Mouse (Mus musculus) megakaryocyte, embryonic 14.5 days (primary cell): Measurements from ENCODE around the gene Hmox1. TPM values are rescaled to one million over a fixed set of nuclear protein-coding genes. Genes with fewer than 3 reads are reported as not detected.

Experiments
- H3K27me3 ChIP-seq: replicated peaks from 2 replicates; pipeline ENCODE3; 2012; ENCODE audit warnings: inconsistent platforms
- H3K36me3 ChIP-seq: replicated peaks from 2 replicates; pipeline ENCODE3; 2012; ENCODE audit warnings: low read length, inconsistent platforms, mixed read lengths
- H3K4me1 ChIP-seq: 2 replicates; pipeline ENCODE4 v1.6.1; 2012; ENCODE audit warnings: inconsistent platforms
- H3K4me3 ChIP-seq: replicated peaks from 2 replicates; pipeline ENCODE3; 2012; ENCODE audit warnings: moderate library complexity, mild to moderate bottlenecking, inconsistent platforms
- H3K9me3 ChIP-seq: 2 replicates; pipeline ENCODE4 v1.6.1; 2012; ENCODE audit warnings: inconsistent platforms
- FLI1 ChIP-seq: IDR thresholded peaks from 2 replicates; pipeline ENCODE4 v1.6.1; 2012; ENCODE audit warnings: low read length, inconsistent platforms, mixed read lengths
- GATA1 ChIP-seq: IDR thresholded peaks from 3 replicates; pipeline ENCODE4 v1.6.1; 2012; ENCODE audit warnings: mixed read lengths, low read length, inconsistent platforms, borderline replicate concordance
- polyA plus RNA-seq: library from polyadenylated mRNA; stranded (reverse); fragments of >175 nt; gene quantifications from 2 replicates; pipeline ENCODE4 v1.2.3, GENCODE M21; 2012; ENCODE audit warnings: low replicate concordance; ENCODE audit not compliant: insufficient read depth

Hmox1 gene
- polyA plus RNA-seq, 1 experiment: 46.0 TPM

GRCm38 (mm10) chr8:75087127-75087526, 6.3 kb upstream of the Hmox1 start:
- H3K4me1 ChIP-seq: peaks cover 85% of the 10 kb centered on the region
- TF ChIP-seq GATA1 (no peak), FLI1 (no peak)
- H3K36me3 ChIP-seq: no peaks in the 10 kb centered on the region
- peaks cover 18% of the 10 kb centered on the region for H3K27me3 ChIP-seq
- peaks cover 2% of the 10 kb centered on the region; the same call in 1 of the 2 replicates for H3K9me3 ChIP-seq
- no peak overlapping the region for H3K4me3 ChIP-seq

GRCm38 (mm10) chr8:75088989-75089881, 4.2 kb upstream of the Hmox1 start:
- H3K36me3 ChIP-seq: no peaks in the 10 kb centered on the region
- TF ChIP-seq FLI1: no peak
- no peak for TF ChIP-seq GATA1
- H3K27me3 ChIP-seq: peaks cover 21% of the 10 kb centered on the region
- H3K4me3 ChIP-seq: peak overlapping the region; percentile 87
- peaks cover 2% of the 10 kb centered on the region; the same call in 1 of the 2 replicates for H3K9me3 ChIP-seq
- peaks cover 78% of the 10 kb centered on the region for H3K4me1 ChIP-seq

GRCm38 (mm10) chr8:75090781-75091365, 2.5 kb upstream of the Hmox1 start:
- Histone ChIP-seq H3K27me3 (peaks cover 21% of the 10 kb centered on the region), H3K9me3 (peaks cover 2% of the 10 kb centered on the region; the same call in 1 of the 2 replicates), H3K4me3 (no peak overlapping the region), H3K36me3 (peaks cover 5% of the 10 kb centered on the region), H3K4me1 (peaks cover 76% of the 10 kb centered on the region)
- TF ChIP-seq GATA1: no peak
- TF ChIP-seq FLI1: no peak

GRCm38 (mm10) chr8:75102956-75103355, 9.5 kb downstream of the Hmox1 start:
- peaks cover 36% of the 10 kb centered on the region for H3K36me3 ChIP-seq
- no peak overlapping the region for H3K4me3 ChIP-seq
- H3K9me3 ChIP-seq: no peaks in the 10 kb centered on the region
- peaks cover 6% of the 10 kb centered on the region for H3K27me3 ChIP-seq
- peaks cover 11% of the 10 kb centered on the region for H3K4me1 ChIP-seq
- no peak for TF ChIP-seq FLI1
- TF ChIP-seq GATA1: no peak

GRCm38 (mm10) chr8:75103376-75103878, 10.0 kb downstream of the Hmox1 start:
- peaks cover 11% of the 10 kb centered on the region for H3K4me1 ChIP-seq
- no peak overlapping the region for H3K4me3 ChIP-seq
- no peaks in the 10 kb centered on the region for H3K9me3 ChIP-seq
- peaks cover 31% of the 10 kb centered on the region for H3K36me3 ChIP-seq
- H3K27me3 ChIP-seq: peaks cover 6% of the 10 kb centered on the region
- TF ChIP-seq FLI1 (no peak), GATA1 (no peak)

GRCm38 (mm10) chr8:75108527-75109235, 15.3 kb downstream of the Hmox1 start:
- peaks cover 6% of the 10 kb centered on the region for H3K27me3 ChIP-seq
- TF ChIP-seq GATA1: no peak
- TF ChIP-seq FLI1: no peak
- peaks cover 36% of the 10 kb centered on the region for H3K4me1 ChIP-seq
- H3K4me3 ChIP-seq: peak overlapping the region; percentile 95
- H3K36me3 ChIP-seq: peaks cover 27% of the 10 kb centered on the region
- no peaks in the 10 kb centered on the region for H3K9me3 ChIP-seq

- Histone ChIP-seq H3K27me3 (peaks cover 6% of the 10 kb centered on the region), H3K4me1 (peaks cover 40% of the 10 kb centered on the region), H3K36me3 (peaks cover 34% of the 10 kb centered on the region), H3K4me3 (peak within 1 kb of the TSS; percentile 95), H3K9me3 (no peaks in the 10 kb centered on the region)
- TF ChIP-seq GATA1: no peak
- TF ChIP-seq FLI1: peak; percentile 88; the same call in 1 of the 2 replicates
Measured at GRCm38 (mm10) chr8:75109236-75109967, 16.0 kb downstream of the Hmox1 start, which contains the start of gene Mcm5. Gene Mcm5 (plus strand): TSS chr8:75109569.

- Histone ChIP-seq H3K9me3 (no peaks in the 10 kb centered on the region), H3K36me3 (peaks cover 41% of the 10 kb centered on the region)
Measured at GRCm38 (mm10) chr8:75110093-75110492, 16.7 kb downstream of the Hmox1 start.

GRCm38 (mm10) chr8:75118505-75118904, 25.1 kb downstream of the Hmox1 start:
- no peaks in the 10 kb centered on the region for H3K9me3 ChIP-seq
- H3K36me3 ChIP-seq: peaks cover 96% of the 10 kb centered on the region
- H3K27me3 ChIP-seq: no peaks in the 10 kb centered on the region
- no peak overlapping the region for H3K4me3 ChIP-seq
- TF ChIP-seq GATA1 (no peak), FLI1 (no peak)
- H3K4me1 ChIP-seq: peaks cover 19% of the 10 kb centered on the region; the same call in 1 of the 2 replicates

More at GRCm38 (mm10) chr8:75110093-75110492, 16.7 kb downstream of the Hmox1 start:
- peaks cover 40% of the 10 kb centered on the region for H3K4me1 ChIP-seq
- H3K27me3 ChIP-seq: peaks cover 5% of the 10 kb centered on the region
- H3K4me3 ChIP-seq: peak overlapping the region; percentile 95
- TF ChIP-seq FLI1 (no peak), GATA1 (no peak)
